Mouse (Mus musculus): ENCODE measurements around the gene Pdzd2.

DNA sequence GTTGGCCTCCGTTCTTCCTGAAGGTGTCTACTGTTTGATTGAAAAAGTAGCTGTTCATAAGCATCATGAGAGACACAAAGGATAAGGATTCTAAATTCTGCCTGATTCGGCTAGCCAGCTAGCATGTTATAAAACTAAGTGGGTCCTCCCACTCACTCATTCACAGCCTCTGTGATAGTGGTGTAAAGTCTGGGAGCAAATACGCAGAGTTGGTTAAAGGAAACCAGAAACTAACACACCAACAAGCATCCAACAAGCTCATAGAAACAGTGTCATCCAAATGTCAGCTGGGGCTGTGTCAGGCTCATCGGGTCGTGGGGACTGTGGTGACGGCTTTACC is 377.1 kb downstream of the Pdzd2 start:
- TF ChIP-seq CTCF (IDR thresholded peaks at IDR 0.05; ENCODE audit: extremely low read depth, insufficient read length, insufficient replicate concordance, low read depth, low read length) (no peak), POLR2A (IDR thresholded peaks at IDR 0.05; ENCODE audit: low read depth, low read length) (no peak)
